Mouse (Mus musculus): Measurements from ENCODE around the gene Ccdc124. TPM values are rescaled to one million over a fixed set of nuclear protein-coding genes. Genes with fewer than 3 reads are reported as not detected.

The Ccdc124 gene
- polyA plus RNA-seq, 1 experiment from 2014 or later: 166 TPM

GRCm38 (mm10) chr8:70857516-70857915 lies 16.2 kb downstream of the Ccdc124 start:
- peak overlapping the region; percentile 5; the same call in 1 of the 2 replicates for H3K27ac ChIP-seq (ENCODE audit: low read depth, low read length)
- ATAC-seq (ENCODE audit: low FRiP score) (peak; percentile 17; the same call in 1 of the 2 replicates), DNase-seq (ENCODE audit: low spot score, missing footprints) (no peak)
- no peak overlapping the region for H3K4me2 ChIP-seq
- no peaks in the 10 kb centered on the region; the same call in 1 of the 2 replicates for H3K36me3 ChIP-seq (ENCODE audit: control insufficient read depth, insufficient read depth, low read length)
- no peaks in the 10 kb centered on the region for H3K9me3 ChIP-seq (ENCODE audit: control insufficient read depth, low read length)
- H3K4me1 ChIP-seq (ENCODE audit: control insufficient read depth, insufficient read depth, low read length): peaks cover 33% of the 10 kb centered on the region
- H3K27me3 ChIP-seq (ENCODE audit: control insufficient read depth, insufficient read depth, low read length): peaks cover 9% of the 10 kb centered on the region; the same call in 1 of the 2 replicates
- 4% methylated on average over 4 of the region's 4 CpGs for WGBS
- no peak overlapping the region for H3K4me3 ChIP-seq (ENCODE audit: low read depth, low read length)
- peak overlapping the region; percentile 33 for H3K9ac ChIP-seq (ENCODE audit: low read length)

DNA sequence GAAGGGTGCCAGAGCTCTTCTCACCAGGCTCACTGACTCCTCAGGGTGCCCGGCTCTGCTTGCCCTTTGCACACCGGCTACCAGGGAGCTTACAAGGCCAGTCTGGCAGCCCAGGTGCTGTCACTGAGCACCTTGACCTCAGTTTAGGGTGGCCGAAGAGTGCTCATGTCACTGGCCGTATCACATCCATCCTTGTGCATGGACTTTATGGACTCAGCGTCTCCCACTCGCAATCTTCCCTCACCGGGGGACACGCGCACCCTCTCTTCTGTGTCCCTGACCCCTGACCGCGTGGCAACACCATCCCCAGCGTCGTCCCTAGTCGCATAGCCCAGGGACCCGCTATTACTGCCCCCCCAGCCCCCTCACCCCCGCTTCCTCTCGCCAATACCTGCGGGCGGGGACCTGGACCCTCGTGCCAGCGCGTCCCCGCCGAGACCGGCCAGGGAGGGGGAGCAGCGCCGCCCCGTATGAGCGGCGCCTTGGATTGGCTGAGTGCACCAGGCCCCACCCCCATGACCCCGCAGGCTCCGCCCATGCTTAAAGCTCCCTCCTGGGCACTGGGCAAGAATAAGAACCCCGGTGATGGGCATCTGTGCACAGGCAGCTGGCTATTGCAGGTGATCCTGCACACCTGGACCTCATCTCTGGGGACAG lies 17.1 kb downstream of the Ccdc124 start:
- peak overlapping the region; percentile 81 for H3K4me2 ChIP-seq
- H3K27me3 ChIP-seq (ENCODE audit: control insufficient read depth, insufficient read depth, low read length): peaks cover 2% of the 10 kb centered on the region; the same call in 1 of the 2 replicates
- 9% methylated on average over 29 of the region's 33 CpGs for WGBS
- peaks cover 28% of the 10 kb centered on the region for H3K4me1 ChIP-seq (ENCODE audit: control insufficient read depth, insufficient read depth, low read length)
- H3K36me3 ChIP-seq (ENCODE audit: control insufficient read depth, insufficient read depth, low read length): no peaks in the 10 kb centered on the region; the same call in 1 of the 2 replicates
- no peaks in the 10 kb centered on the region for H3K9me3 ChIP-seq (ENCODE audit: control insufficient read depth, low read length)
- H3K9ac ChIP-seq (ENCODE audit: low read length): peak overlapping the region; percentile 61
- H3K27ac ChIP-seq (ENCODE audit: low read depth, low read length): no peak overlapping the region
- peak overlapping the region; percentile 40 for H3K4me3 ChIP-seq (ENCODE audit: low read depth, low read length)
- DNase-seq (ENCODE audit: low spot score, missing footprints): peak; percentile 91
- peak; percentile 83 for ATAC-seq (ENCODE audit: low FRiP score)

DNA sequence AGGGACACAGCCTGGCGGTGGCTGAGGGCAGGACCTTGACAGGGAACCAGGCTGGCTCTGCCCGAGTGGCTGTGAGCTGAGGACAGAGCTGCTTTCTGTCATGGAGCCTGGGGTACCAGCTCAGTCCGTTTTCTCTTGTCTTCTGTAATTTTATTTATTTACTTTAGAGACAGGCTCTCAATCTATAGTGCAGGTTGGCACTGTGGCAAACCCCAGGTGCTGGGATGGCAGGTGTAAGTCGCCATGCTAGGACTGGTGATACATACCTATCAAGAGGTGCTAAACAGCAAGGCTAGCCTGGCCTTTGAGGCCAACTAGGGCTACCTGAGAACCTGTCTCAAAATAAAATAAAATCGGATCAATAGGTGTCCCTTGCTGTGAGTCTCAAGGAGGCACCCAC lies 17.7 kb downstream of the Ccdc124 start:
- 67% methylated on average over 5 of the region's 5 CpGs for WGBS
- no peaks in the 10 kb centered on the region; the same call in 1 of the 2 replicates for H3K36me3 ChIP-seq (ENCODE audit: control insufficient read depth, insufficient read depth, low read length)
- H3K27ac ChIP-seq (ENCODE audit: low read depth, low read length): no peak overlapping the region
- no peak overlapping the region for H3K4me3 ChIP-seq (ENCODE audit: low read depth, low read length)
- H3K9ac ChIP-seq (ENCODE audit: low read length): no peak overlapping the region
- ATAC-seq (ENCODE audit: low FRiP score) (no peak), DNase-seq (ENCODE audit: low spot score, missing footprints) (no peak)
- H3K4me2 ChIP-seq: no peak overlapping the region
- peaks cover 28% of the 10 kb centered on the region for H3K4me1 ChIP-seq (ENCODE audit: control insufficient read depth, insufficient read depth, low read length)
- no peaks in the 10 kb centered on the region; the same call in 1 of the 2 replicates for H3K27me3 ChIP-seq (ENCODE audit: control insufficient read depth, insufficient read depth, low read length)
- H3K9me3 ChIP-seq (ENCODE audit: control insufficient read depth, low read length): no peaks in the 10 kb centered on the region

GRCm38 (mm10) chr8:70853863-70854262 lies 19.9 kb downstream of the Ccdc124 start:
- DNase-seq (ENCODE audit: low spot score, missing footprints) (no peak), ATAC-seq (ENCODE audit: low FRiP score) (no peak)
- Histone ChIP-seq H3K36me3 (ENCODE audit: control insufficient read depth, insufficient read depth, low read length) (no peaks in the 10 kb centered on the region; the same call in 1 of the 2 replicates), H3K4me2 (no peak overlapping the region), H3K9ac (ENCODE audit: low read length) (no peak overlapping the region), H3K9me3 (ENCODE audit: control insufficient read depth, low read length) (no peaks in the 10 kb centered on the region), H3K27ac (ENCODE audit: low read depth, low read length) (no peak overlapping the region), H3K4me3 (ENCODE audit: low read depth, low read length) (no peak overlapping the region), H3K27me3 (ENCODE audit: control insufficient read depth, insufficient read depth, low read length) (no peaks in the 10 kb centered on the region; the same call in 1 of the 2 replicates), H3K4me1 (ENCODE audit: control insufficient read depth, insufficient read depth, low read length) (peaks cover 28% of the 10 kb centered on the region)
- 78% methylated on average over 2 of the region's 2 CpGs for WGBS

GRCm38 (mm10) chr8:70852595-70853231 lies 21.0 kb downstream of the Ccdc124 start:
- Histone ChIP-seq H3K9me3 (ENCODE audit: control insufficient read depth, low read length) (no peaks in the 10 kb centered on the region), H3K4me2 (no peak overlapping the region), H3K27ac (ENCODE audit: low read depth, low read length) (no peak overlapping the region), H3K27me3 (ENCODE audit: control insufficient read depth, insufficient read depth, low read length) (no peaks in the 10 kb centered on the region; the same call in 1 of the 2 replicates), H3K4me1 (ENCODE audit: control insufficient read depth, insufficient read depth, low read length) (peaks cover 18% of the 10 kb centered on the region), H3K4me3 (ENCODE audit: low read depth, low read length) (no peak overlapping the region), H3K9ac (ENCODE audit: low read length) (no peak overlapping the region), H3K36me3 (ENCODE audit: control insufficient read depth, insufficient read depth, low read length) (no peaks in the 10 kb centered on the region; the same call in 1 of the 2 replicates)
- ATAC-seq (ENCODE audit: low FRiP score) (no peak), DNase-seq (ENCODE audit: low spot score, missing footprints) (no peak)
- WGBS: 91% methylated on average over 41 of the region's 41 CpGs

GRCm38 (mm10) chr8:70851837-70852236 lies 21.9 kb downstream of the Ccdc124 start:
- H3K9ac ChIP-seq (ENCODE audit: low read length): no peak overlapping the region
- no peaks in the 10 kb centered on the region; the same call in 1 of the 2 replicates for H3K36me3 ChIP-seq (ENCODE audit: control insufficient read depth, insufficient read depth, low read length)
- DNase-seq (ENCODE audit: low spot score, missing footprints) (no peak), ATAC-seq (ENCODE audit: low FRiP score) (no peak)
- no peak overlapping the region for H3K4me3 ChIP-seq (ENCODE audit: low read depth, low read length)
- H3K27me3 ChIP-seq (ENCODE audit: control insufficient read depth, insufficient read depth, low read length): no peaks in the 10 kb centered on the region; the same call in 1 of the 2 replicates
- peaks cover 9% of the 10 kb centered on the region; the same call in 1 of the 2 replicates for H3K4me1 ChIP-seq (ENCODE audit: control insufficient read depth, insufficient read depth, low read length)
- H3K27ac ChIP-seq (ENCODE audit: low read depth, low read length): no peak overlapping the region
- H3K4me2 ChIP-seq: no peak overlapping the region
- no peaks in the 10 kb centered on the region for H3K9me3 ChIP-seq (ENCODE audit: control insufficient read depth, low read length)
- WGBS: 71% methylated on average over 6 of the region's 6 CpGs

GRCm38 (mm10) chr8:70850947-70851346 lies 22.8 kb downstream of the Ccdc124 start:
- Histone ChIP-seq H3K4me3 (ENCODE audit: low read depth, low read length) (no peak overlapping the region), H3K9me3 (ENCODE audit: control insufficient read depth, low read length) (no peaks in the 10 kb centered on the region), H3K27ac (ENCODE audit: low read depth, low read length) (no peak overlapping the region), H3K27me3 (ENCODE audit: control insufficient read depth, insufficient read depth, low read length) (no peaks in the 10 kb centered on the region; the same call in 1 of the 2 replicates), H3K9ac (ENCODE audit: low read length) (no peak overlapping the region), H3K36me3 (ENCODE audit: control insufficient read depth, insufficient read depth, low read length) (no peaks in the 10 kb centered on the region; the same call in 1 of the 2 replicates), H3K4me2 (no peak overlapping the region), H3K4me1 (ENCODE audit: control insufficient read depth, insufficient read depth, low read length) (peaks cover 4% of the 10 kb centered on the region; the same call in 1 of the 2 replicates)
- no peak for ATAC-seq (ENCODE audit: low FRiP score)
- DNase-seq (ENCODE audit: low spot score, missing footprints): no peak
- WGBS: 89% methylated on average over 4 of the region's 4 CpGs

DNA sequence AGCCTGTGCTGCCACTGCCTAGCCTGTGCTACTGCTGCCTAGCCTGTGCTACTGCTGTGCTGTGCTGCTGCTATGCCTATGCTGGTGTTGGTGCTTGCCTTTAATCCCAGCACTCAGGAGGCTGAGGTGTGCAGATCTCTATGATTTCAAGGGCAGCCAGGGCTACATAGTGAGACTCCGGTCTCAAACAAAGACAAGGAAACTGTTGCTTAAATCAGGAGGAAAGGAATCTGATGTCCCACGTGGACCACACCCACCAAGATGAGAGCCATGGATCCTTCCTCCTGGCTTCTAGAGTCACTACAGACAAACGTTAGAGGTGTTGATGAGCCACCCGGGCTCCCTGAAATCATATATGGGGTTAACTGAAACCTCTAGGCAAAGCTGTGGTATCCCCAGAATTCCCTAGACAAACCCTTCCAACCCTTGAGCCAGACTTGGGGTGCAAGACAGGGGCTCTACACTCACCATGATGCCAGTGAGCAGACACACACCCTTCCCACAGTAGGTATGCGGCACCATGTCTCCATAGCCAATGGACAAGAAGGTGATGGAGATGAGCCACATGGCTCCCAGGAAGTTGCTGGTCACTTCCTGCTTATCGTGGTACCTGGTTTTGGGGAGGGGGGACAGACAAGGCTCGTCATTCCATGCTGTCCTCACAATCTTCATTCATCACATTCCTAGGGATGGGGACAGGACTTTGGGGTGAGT lies 23.4 kb downstream of the Ccdc124 start:
- no peak for DNase-seq (ENCODE audit: low spot score, missing footprints)
- no peaks in the 10 kb centered on the region; the same call in 1 of the 2 replicates for H3K36me3 ChIP-seq (ENCODE audit: control insufficient read depth, insufficient read depth, low read length)
- WGBS: 80% methylated on average over 7 of the region's 7 CpGs
- H3K4me1 ChIP-seq (ENCODE audit: control insufficient read depth, insufficient read depth, low read length): peaks cover 4% of the 10 kb centered on the region; the same call in 1 of the 2 replicates
- H3K4me2 ChIP-seq: no peak overlapping the region
- H3K27ac ChIP-seq (ENCODE audit: low read depth, low read length): no peak overlapping the region
- H3K9ac ChIP-seq (ENCODE audit: low read length): no peak overlapping the region
- no peaks in the 10 kb centered on the region for H3K9me3 ChIP-seq (ENCODE audit: control insufficient read depth, low read length)
- H3K27me3 ChIP-seq (ENCODE audit: control insufficient read depth, insufficient read depth, low read length): no peaks in the 10 kb centered on the region; the same call in 1 of the 2 replicates
- no peak overlapping the region for H3K4me3 ChIP-seq (ENCODE audit: low read depth, low read length)
- no peak for ATAC-seq (ENCODE audit: low FRiP score)
